Mouse (Mus musculus) bone marrow macrophage, adult 2 months (primary cell): ENCODE results near the gene Brd7.

Experiments
- CTCF ChIP-seq: IDR thresholded peaks from 2 replicates; pipeline ENCODE4 v1.5.1; 2012; ENCODE audit warnings: low read depth, mild to moderate bottlenecking, low read length, moderate library complexity
- POLR2A ChIP-seq: IDR thresholded peaks from 2 replicates; pipeline ENCODE4 v1.6.1; 2012; ENCODE audit warnings: mild to moderate bottlenecking, low read depth, low read length, borderline replicate concordance

- no peak for TF ChIP-seq CTCF
- TF ChIP-seq POLR2A, result no peak
Observed at GRCm38 (mm10) chr8:88369805-88370204, 7.8 kb upstream of the Brd7 start.
